Mouse (Mus musculus) right cerebral cortex, postnatal 10 days (tissue): ENCODE data around the gene Olfr1448.
"Not testable (repeated sequence)": the region's sequence is repeated elsewhere in the genome, so short reads cannot be mapped to it uniquely, and the experiment has no call there.

Source experiments
- DNase-seq, 2 experiments: peaks; one replicate each; pipeline ENCODE4 v3.0.0; 2021; ENCODE audit warnings: low spot score in 2 of 2

Olfr1448 gene

DNA sequence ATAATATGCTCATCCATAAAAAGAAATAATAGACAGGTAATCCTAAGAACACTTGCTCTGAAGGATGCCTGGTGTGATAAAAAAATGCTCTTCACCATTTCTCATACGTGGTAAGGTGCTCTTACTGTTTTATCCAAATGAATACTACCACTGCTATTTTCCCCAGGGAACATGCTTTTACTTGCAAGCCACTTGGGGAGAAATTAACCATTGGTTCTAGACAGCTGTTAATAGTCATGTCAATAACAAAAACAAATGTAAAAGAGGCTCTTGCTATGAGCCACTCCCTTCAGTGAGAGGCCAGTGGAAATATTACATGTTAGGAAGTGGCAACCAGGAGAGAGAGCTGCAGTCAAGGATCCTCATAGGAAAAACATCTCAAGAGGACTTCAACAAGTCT lies at the start of gene Olfr1448:
Olfr1448 (minus strand) TSS at position 101 of the 400 bp plus-strand sequence.
- no peak for DNase-seq

GRCm38 (mm10) chr19:12970082-12970481 lies 45.9 kb upstream of the Olfr1448 start:
- DNase-seq = not testable (repeated sequence)

DNA sequence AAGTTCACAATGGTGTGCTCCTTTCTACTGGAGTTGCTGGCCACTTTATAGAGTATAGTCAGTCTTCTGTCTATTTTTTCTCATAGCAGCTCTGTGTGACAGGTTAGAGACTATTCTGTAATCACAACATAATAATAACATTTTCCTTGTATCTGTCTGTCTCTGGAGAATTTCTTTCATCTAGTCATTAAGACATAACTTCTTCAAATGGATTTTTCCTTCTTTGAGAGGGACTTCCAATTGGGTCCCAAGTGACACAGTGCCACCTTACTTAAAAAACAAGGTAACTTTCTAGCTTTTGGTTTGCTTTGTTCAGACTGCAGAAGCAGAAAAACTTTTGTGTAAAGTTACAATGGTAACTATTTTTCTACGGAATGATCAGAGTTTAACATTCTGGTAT lies 25.7 kb upstream of the Olfr1448 start, which contains the start of gene Olfr1450:
Olfr1450 (plus strand) TSS at position 301 of the 400 bp plus-strand sequence.
- DNase-seq = no peak

DNA sequence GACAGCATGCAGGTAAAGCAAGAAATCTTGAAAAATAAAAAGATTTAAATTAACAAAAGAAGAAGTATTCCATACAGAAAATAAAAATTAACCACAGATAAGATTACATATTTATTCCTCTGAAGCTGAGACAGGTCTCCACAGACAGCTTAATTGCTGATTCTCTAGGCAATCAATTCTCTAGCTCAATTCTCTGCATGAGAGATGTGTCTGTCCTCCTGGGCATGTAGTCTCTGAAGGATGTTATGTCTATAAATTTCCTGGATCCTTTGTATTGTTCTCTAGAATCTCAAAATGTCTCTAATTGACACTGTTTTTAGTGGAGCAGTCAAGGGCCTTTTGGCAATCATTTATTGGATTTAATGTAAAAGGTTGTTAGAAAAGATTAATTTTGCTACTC lies 6.3 kb upstream of the Olfr1448 start, which contains the start of gene Olfr1449:
Olfr1449 (plus strand) TSS at position 301 of the 400 bp plus-strand sequence.
- no peak for DNase-seq

- DNase-seq = no peak
These were observed 20.6 kb downstream of the Olfr1448 start, which contains the start of gene Olfr1447 for GRCm38 (mm10) chr19:12903643-12904042. Gene Olfr1447, minus strand, starts transcription at chr19:12903743.

- DNase-seq = no peak
These were observed 30.8 kb downstream of the Olfr1448 start, which contains the start of gene Olfr1446 for GRCm38 (mm10) chr19:12893424-12893823. Gene Olfr1446, minus strand, starts transcription at chr19:12893524.

DNA sequence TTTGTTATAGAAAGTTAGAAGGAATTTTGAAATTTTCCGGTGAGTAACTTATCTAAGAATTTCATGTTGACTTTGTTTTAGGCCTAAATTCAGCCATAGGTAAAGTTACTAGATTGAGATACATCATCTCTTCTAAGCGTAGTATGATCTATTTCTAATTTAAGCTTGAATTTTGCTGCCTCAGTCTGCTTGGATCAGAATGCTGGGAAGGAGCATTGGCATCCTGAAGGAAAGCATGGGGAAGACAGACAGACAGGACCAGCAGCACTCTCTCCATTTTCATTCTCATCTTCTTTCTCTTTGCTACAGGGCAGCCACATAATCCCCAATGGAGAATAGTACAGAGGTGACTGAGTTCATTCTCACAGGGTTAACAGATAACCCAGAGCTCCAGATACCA lies 40.7 kb downstream of the Olfr1448 start, which contains the start of gene Olfr1445:
Olfr1445 (plus strand) TSS at position 301 of the 400 bp plus-strand sequence.
- no peak for DNase-seq
